Mouse (Mus musculus): ENCODE results near the gene Ap3d1.

Gene Ap3d1

DNA sequence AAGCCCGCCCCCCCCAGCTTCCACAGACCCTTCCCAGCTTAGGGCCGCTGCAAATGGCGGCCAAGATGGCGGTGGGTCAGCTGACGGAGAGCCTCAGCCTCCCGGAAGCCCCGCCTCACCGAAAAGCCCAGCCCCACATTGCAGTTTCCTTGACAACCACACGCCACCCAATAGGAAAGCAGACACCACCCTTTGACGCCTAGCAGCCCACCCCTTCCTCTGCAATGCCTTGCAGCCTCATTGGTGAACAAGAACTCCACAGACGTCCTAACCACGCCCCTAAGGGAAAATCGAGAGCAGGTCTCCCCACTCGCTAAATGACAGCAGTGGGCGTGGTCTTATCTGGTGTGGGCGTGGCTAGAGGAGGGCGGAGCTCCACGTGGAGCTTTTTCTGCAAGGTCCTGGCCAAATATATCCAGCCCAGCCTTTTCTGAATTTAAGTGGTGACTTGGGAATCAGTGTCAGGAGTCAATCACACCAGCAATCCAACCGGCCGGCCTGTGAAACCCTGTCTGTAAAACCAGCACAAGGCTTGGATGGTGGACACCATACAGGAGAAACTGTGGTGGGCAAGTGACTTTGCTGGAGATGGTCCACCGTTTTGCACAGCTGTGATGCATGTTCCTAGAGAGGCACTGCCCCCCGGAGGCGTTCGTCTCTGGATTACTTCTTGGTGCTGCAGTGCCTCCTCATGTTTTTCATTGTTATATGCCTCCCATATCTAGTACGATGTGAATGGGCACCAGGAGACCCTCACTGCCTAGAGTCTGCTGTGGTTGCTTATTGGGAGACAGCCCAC, at the start of gene Ap3d1:
Gene Ap3d1, minus strand, starts transcription at position 85 of the 799 bp plus-strand sequence.
- peak; percentile 100 for DNase-seq

DNA sequence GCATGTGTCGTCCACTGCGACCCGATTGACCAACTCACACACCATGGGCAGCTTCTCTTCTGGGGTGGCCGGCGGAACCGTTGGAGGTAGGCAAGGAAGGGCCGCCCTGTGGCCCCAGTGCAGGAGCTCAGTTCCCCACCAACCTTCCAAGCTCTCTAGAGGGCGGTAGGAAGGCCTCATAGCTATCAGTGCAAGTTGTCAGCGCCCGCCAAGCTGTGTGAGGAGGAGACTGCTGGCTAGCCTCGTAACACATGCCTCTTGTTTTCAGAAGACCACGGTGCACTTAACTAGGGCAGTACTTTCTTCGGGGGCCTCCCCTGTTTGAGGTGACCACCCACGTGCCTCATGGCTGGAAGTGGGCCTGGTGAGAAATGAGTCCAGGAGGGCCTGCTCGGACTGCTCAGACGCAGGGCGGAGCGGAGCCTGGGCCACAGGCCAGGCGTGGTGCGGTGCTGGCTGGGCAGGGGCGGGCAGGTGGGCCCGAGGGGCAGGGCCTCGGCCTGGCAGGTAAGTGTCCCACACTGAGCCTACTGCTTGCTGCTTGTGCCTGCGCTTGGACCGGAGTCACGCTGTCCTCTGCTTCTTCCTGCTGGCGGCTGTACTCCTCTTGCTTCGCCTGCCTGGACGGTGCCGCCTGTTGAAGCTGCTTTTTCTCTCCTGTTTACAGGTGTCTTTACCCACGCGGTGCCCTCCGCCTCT, 49.6 kb upstream of the Ap3d1 start:
- DNase-seq = no peak

GRCm38 (mm10) chr10:80790761-80791404, 48.8 kb upstream of the Ap3d1 start:
- DNase-seq = no peak

- DNase-seq = no peak
These were observed 45.5 kb upstream of the Ap3d1 start for GRCm38 (mm10) chr10:80787517-80787916.

- no peak for DNase-seq
These were observed 43.9 kb upstream of the Ap3d1 start for GRCm38 (mm10) chr10:80785963-80786362.

GRCm38 (mm10) chr10:80784871-80785270, 42.8 kb upstream of the Ap3d1 start:
- no peak for DNase-seq

- no peak for DNase-seq
These were observed 42.2 kb upstream of the Ap3d1 start for GRCm38 (mm10) chr10:80784302-80784701.

- DNase-seq = no peak
These were observed 37.5 kb upstream of the Ap3d1 start for GRCm38 (mm10) chr10:80779565-80779964.

GRCm38 (mm10) chr10:80777123-80777522, 35.1 kb upstream of the Ap3d1 start:
- DNase-seq = no peak

- DNase-seq = no peak
These were observed 34.4 kb upstream of the Ap3d1 start for GRCm38 (mm10) chr10:80776358-80776869.

DNA sequence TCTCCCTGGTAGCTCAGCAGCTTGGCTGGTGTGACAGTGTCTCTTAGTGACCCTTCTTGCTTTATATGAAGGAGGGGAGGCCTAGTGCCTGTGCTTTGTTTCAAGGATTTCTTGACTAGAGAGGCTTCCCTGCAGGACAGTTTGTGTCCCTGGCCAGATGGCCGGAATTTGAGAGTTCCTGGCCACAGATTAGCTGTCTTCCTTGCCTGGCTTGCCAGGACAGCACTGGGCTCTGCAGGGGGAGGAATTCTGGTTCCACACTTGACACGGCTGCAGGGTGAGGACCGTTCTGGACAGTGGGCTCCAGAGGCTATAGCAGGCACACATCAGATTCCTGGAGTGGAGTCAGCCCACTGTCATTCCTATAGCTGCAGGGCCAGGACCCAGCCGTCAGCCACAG, 33.7 kb upstream of the Ap3d1 start:
- DNase-seq = no peak

DNA sequence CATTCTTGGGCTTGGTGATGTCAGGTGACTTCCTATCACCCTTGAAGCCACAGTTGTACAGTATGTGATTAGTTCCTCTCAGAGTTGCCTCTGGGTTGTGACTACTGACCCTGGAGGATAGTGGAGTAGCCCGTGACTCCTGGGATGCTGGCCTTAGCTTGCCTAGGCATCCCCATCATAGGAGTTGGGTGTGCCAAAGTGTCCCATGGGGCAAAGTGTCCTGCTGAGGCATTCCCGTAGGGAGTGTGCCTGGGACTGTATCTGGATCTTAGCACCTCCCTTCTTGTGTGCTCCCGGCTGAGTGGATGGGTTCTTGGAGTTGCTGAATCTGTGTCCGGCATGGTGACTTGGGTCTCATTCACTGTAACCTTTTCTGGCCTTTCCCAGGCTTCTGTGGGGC, 32.9 kb upstream of the Ap3d1 start:
- no peak for DNase-seq

GRCm38 (mm10) chr10:80774549-80774948, 32.5 kb upstream of the Ap3d1 start:
- DNase-seq = peak; percentile 94

- DNase-seq = no peak
These were observed 31.8 kb upstream of the Ap3d1 start for GRCm38 (mm10) chr10:80773816-80774215.

DNA sequence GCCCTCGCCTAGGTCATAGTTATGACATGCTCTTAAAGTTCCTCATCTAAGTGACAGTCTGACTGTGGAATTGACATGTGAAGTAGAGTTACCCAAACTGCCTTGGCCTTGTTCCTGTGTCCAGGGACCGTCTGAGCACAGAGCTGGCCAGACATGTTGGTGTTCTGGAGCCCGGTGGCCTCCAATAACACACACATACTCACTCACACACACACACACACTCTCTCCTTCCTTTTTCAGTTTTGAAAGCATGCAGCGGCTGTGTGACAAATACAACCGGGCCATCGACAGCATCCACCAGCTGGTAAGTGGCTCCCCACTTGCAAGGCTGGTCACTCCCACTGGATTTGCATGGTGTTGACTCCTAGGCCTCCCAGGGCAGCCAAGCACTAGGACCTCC, 26.3 kb upstream of the Ap3d1 start:
- no peak for DNase-seq

DNA sequence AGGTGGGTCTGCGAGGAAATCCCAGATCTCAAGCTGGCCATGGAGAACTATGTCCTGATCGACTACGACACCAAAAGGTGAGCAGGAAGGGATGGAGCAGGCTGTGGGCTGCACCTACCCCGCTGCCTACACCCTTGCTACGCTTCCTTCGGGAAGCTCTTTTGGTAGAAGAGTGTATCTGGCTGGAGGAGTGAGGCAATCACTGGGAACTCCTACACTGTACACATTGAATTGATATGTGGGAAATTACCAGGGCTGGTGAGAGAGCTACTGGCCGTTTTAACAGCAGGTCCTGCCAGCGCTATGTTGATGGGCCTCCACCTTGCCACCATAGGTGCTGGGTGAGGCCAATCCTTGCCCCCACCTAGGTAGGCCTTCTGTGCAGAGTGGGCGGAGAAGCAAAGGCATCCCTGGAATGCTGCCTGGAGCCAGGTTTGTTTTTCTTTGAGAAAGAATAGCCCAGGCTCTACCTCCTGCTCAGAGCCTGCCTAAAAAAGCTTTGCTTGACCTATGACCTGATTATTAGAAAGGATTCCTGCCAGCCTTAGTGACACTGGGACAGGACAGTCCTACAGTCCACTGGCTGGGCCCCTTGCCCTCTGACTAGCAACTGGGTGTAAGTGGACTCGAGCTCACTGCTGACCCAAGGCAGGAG, 24.2 kb upstream of the Ap3d1 start:
- DNase-seq = no peak

GRCm38 (mm10) chr10:80765746-80766145, 23.7 kb upstream of the Ap3d1 start:
- DNase-seq = no peak

GRCm38 (mm10) chr10:80763502-80763901, 21.4 kb upstream of the Ap3d1 start:
- no peak for DNase-seq

GRCm38 (mm10) chr10:80761821-80762220, 19.8 kb upstream of the Ap3d1 start:
- no peak for DNase-seq

DNA sequence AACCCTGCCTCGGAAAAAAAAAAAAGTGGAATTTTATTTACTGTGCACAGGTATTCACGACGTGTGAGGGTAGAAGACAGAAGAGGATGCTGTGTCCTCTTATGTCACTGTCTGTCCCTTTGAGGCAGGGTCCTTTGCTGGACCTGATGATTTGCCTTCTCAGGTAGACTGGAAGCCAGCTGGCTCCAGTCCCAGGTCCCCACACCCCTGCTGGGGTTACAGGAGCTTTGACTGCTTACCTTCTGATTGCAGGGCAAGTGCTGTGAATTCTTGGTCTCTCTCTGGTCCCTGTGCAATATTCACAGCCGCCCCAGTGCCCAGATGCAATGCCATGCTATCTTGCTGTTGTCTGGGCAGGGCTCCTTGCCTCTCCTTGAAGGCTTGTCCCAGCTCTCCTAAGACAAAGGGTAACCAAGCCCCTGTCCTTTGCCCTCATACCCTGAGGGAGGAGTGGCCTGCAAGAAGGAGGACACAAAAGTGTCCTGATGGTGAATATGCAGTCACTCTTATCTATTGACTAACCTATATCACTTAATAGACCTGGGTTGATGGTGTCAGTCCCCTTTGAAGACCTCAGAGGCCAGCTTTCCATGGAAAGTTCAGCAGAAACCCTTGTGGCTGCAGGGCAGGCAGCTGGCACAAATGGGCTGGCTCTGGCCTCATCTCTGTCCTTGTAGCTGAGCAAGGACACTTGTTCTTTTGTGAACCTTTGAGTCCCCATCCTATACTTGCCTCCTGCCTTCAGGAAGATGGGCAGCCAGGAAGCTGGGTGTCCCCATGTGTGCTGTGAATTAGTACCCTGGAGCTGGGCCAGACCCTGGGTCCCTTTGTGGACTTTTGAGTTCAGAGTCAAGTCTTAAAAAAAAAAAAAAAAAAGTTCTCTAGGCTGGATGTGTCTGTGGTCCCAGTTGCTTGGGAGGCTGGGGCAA, 18.8 kb upstream of the Ap3d1 start:
- no peak for DNase-seq

DNA sequence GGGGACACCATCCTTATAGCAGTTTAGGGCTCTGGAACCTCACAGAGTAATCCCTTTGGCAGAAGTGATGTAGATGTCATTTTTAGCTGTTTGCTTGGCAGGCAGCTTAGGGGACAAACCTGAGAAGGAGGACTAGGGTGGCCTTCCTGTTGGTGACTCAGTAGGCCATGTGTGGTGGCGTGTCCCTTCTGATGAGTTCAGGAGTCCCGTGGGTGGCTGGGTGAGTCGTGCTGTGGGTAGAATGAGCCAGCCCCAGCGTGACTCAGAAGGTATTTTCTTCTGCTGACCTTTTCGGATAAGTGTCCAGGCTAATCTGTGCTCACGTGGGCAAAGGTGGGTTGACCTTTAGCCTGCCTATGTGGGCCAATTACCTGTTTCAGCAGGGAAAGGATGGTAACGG, 16.6 kb upstream of the Ap3d1 start:
- no peak for DNase-seq

GRCm38 (mm10) chr10:80757717-80758116, 15.7 kb upstream of the Ap3d1 start:
- DNase-seq = peak; percentile 87
